Mouse (Mus musculus) adrenal gland, adult (tissue): Measurements from ENCODE around the gene Cox17.

Experiments used
- DNase-seq, 2 experiments: peaks; one replicate each; pipeline ENCODE4 v3.0.0; 2022 to 2023; ENCODE audit warnings: low spot score in 1 of 2; ENCODE audit not compliant: inconsistent age in 2 of 2

Cox17 gene

DNA sequence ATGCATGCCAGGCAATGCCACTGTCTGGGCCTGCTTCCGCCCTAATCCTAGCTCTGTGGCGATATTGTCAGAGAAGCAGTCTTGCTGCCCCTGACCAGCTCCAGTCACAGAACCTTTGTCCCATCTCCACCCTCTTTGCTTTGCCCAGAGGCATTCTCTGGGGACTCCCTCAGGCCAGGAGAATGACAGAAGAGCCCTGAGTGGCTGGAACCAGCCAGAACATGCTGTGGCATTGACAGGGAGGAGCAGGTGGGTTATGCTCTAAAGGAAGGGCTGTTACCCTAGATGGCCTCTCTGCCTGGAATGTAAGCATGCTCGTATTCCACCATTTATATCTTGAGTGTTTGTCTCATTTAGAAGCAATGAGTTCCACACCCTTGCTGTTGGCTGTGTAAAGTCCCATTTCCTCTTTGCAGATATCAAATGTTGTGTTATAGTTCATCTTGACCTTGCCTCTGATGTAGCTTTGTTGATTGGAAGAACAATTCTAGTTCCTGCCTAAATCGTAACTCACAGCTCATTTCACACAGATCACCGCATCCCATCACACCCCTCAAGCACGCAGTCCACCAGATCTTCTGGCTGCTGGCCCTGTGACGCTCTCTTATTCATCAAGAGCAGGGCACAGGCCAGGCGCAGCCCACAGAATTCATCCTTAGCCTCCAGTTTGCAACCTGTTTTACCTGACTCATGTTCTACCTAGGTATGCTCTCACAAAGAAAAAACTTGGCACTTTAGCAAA, 24.0 kb downstream of the Cox17 start:
- no peak for DNase-seq

DNA sequence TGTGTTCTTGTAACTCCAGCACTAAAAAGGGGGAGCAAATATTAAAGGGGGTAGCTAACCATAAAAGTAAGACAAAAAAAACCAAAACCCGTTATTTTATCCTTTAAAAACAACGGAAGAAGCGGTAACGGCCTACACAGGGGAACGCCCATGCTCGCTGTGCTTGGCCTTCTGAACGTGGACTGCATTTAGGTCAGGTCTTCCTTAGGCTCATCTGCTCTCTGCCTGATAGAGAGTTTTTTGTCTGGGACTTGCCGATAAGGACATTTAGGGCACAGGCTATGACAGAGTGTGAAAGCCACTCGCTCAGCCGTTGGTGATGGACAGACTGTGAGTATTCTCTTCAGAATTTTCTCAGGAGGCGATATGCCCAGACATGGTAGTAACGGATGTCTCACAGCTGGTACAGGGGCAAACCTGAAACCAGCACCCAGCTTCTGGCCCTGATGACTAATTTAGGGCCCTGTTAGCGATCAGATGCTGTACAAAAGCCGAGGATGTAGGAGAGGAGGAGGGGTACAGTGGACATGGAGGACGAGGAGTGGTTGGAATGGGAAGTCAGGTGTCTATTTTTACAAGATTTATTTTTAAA, 25.0 kb downstream of the Cox17 start:
- no peak for DNase-seq

DNA sequence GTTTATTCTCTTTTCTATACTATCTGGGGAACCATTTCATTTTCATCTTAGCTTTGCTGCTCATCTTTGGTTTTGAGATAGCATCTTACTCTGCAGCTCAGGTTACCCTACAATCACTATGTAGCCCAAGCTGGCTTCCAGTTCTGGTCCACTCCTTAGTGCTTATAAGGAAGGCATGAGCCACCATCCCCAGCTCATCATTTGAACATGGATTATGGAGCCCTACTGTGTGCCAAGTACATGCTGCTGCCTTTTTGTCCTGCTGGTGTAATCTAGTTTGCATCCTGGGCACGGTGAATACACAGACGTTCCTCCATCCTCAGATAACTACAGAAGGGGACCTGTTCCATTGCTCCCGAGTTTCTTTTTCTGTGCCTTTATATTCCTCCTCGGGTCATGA, 26.1 kb downstream of the Cox17 start:
- DNase-seq, result no peak

DNA sequence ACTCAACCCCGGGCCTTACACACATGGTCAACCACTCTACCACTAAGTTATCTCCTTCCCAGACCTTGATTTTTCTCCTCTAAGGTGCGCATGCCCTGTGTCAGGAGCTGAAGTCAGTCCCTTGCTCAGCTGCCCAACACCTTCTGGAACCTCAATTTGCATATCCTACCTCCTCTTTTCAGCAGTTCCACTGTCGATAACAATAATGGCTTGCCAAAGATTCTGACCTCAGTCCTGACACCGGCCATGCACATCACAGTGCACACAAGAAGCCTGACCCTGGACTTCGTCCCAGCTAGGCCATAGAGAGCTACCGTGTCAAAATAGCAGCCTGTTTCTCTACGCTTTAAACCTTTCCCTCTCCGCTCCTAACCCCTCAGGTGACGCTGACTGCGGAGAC, 26.6 kb downstream of the Cox17 start:
- DNase-seq, result no peak

DNA sequence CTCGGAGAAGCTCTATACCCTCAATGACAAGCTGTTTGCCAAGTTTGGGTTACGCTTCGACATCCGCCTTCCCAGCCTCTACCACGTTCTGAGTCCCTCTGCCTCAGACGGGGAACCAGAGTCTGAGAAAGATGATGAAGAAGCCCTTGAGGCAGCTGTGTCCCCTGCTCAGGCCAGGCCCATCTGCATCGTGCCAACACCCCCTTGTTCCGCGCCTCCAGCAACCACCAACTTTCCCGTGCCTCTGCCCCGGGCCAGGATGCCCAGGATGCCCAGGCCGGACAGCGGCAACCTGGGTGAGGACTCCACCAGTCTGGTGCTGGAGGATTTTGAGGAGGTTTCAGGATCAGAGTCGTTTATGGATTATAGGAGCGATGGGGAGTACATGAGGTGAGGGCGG, 27.1 kb downstream of the Cox17 start:
- no peak for DNase-seq

DNA sequence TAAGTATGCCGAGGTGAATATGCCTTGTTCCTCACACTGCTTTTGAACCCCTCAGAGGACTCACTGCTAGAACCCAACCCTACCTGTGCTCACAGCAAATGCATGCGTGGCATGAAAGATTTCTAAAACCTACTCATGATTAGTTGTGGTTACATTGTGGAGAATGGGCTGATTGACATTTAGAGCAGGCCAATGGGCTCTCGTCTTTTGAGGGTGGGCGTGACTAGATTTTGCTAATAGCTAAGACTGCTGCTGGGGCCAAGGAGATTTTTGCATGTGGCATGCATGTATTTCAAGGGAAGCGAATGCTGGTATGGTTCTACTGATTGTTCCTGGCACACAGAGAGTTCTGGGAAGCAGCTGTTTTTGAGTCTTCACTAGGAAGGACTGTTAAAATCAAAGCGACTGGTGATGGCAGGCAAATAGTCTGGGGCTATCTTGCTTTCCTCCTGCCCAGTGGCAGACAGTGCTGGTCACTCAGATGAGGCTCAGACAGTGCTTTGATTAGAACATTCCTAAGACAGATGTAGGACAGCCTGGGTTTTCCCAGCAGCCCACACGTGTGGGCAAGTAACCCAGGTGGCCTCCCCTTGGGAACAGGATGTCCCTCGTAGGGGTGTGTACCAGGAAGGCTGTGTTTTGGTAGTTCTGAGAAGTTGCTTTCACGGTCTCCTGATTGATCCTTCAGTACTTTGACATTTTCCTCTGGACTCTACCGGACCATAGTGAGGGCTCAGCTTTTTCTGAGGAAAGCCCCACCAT, 27.8 kb downstream of the Cox17 start:
- no peak for DNase-seq

DNA sequence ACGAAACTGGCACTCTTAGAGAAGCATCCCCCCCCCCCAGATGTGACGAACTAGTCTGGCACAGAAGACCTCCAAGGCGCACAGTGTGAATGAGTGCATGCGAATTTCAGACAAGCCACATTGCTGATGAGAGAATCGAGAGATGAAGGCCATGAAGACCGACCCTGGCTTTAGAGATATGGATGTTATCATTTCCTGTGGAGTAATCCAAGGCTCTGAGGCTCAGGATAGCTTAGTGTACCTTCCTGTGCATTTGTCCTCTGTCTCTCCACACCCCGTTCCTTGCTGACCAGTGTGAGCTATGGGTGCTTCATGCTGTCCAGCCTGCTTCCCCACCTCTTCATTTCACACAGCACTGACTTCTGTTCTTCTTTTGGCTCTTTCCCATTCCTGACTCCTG, 28.4 kb downstream of the Cox17 start:
- no peak for DNase-seq

DNA sequence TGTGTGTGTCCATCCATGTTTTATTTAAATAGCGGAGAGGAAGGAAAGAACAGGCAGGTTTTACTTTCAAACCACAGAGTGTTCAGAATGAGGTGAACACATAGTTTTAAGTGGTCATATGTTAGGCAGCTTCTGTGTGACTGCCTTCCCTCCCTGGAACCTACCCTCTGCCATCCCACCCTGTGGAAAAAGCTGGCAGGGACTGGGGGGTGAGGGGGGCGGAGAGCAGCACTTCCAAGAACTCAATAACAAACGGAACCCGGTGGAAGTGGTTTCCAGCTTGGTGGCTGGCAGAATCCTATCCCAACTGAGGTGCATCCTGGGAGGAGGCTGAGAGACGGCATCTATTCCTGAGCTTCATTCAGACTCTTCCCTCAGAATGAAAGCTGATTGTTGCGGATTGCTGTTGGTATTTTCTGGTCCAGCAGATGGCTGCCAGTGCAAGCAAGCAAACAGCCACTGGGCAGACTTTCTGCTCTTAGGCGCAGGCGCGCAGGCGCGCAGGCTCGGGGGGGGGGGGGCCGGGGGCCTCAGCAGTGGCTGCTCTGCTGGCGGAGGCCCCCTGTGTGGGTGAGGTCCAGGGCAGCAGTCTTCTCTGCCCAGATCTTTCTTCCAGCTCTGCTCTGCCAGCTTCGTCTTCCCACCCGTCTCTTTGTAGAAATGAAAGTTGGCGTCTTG, 29.5 kb downstream of the Cox17 start:
- peak; percentile 64 to 85 for DNase-seq

DNA sequence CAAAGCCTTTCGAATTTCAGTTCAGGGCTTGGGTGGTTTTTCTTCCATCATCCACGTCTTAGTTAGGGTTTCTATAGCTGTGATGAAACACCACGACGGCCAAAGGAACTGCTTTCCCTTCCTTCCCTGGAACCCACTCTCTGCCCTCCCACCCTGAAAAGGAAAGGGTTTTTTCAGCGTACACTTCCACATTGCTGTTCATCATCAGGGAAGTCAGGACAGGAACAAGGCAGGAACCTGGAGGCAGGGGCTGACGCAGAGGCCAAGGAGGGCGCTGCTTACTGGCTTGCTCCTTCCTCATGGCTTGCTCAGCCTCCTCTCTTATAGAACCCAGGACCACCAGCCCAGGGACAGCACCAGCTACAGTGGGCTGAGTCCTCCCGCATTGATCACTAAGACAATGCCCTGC, 30.1 kb downstream of the Cox17 start:
- no peak for DNase-seq

DNA sequence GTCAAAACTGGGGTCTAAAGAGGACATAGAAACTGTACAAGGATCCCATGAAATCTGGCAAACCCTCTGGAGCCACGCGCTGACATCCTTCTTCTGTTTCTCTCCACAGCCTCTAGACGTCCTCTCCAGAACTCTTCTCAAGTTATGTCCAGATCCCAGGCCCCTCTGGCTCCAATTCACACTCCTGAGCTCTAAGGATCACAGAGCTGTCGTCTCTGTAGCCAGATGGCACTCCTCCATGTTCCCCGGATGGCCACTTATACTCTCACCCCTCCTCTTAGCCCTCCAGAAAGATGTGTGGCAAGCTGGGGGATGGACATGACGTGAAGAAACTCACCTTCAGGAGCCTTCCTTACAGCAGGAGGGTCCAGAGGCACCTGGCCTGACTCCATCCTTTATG, 30.8 kb downstream of the Cox17 start:
- DNase-seq, result no peak

DNA sequence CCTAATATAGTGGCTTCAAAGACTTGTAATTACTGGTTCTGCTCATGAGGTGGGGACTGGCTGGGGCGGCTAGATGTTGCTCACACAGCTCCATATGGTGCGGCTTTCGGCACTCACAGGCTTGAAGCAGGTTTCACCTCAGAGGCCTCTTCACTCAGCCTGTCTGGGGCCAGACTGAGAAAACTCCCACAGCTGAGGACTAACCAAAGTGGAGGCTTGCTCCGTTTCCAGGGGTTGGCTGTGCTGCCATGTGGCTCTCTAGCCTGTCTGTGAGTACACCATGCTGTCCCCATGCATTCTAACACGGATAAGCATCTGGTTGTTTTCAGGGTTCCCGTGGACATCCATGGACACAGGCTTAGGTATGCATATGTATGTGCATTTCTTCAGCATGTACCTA, 31.8 kb downstream of the Cox17 start:
- DNase-seq, result no peak

DNA sequence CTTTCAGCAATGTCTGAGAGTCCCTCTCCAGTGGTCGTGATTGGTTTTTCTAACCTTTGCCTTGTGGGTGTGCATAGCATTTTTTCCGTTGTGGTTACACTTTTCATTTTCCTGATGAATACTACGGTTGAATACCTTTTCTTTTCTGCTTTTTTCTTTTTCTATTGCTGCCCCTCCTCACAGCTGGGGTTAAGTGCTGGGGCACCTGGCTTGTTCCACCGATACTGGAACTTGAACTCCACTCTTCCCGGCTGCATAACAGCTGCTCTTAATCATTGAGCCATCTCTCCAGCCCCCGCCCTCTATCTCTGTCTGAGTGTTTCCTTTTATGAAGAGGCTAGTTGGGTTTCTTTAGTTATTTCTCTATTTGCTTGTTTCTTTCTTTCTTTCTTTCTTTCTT, 32.3 kb downstream of the Cox17 start:
- DNase-seq, result no peak

DNA sequence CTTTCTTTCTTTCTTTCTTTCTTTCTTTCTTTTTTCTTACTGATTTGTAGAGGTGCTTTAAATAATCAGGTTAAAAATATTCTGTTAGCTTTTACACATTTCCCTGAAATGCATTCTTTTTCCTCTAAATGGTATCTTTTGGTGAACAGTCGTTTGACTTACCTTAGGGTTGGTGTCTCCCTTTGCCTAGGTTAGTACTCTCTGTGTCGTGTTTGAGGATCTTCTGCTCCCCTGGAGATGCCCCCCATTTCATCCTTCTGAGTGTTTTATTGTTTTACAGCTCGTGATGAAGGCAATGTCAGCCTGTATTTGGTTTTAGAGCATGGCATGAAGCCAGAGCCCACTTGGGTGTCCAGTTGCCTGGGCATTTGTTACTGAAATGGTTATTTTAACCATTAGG, 32.7 kb downstream of the Cox17 start:
- DNase-seq, result no peak

DNA sequence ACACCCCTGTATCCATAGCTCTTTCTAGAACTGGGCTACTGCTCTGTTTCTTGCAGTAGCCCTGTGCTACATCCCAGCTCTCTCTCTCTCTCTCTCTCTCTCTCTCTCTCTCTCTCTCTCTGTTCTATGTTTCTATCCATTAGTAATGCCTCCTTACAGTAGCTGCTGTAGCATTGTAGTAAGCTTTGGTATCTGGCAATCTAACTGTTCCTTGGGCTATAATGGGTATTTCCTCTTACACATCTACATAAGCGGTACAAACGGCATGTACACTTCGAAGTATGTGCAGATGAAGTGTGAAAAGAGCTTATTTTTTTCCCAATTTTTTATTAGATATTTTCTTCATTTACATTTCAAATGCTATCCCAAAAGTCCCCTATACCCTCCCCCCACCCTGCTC, 33.1 kb downstream of the Cox17 start:
- DNase-seq, result no peak

DNA sequence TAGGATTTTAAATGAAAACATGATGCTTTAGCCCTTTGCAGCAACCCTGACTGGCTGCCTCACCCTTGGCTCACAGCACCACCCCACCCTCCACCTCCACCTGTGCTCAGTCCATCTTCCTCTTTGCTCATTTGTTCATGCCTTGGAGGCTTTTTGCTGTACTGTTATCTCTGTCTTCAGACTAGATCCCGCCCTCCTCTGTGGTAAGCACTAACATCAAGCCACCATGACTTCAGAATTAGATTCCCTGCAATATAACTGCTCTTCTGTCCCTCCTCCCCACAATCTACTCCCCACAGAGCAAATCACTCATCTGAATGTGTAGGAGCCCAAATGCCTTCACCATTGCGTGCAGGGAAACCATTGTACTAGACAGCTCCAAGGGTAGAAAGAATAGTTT, 36.9 kb downstream of the Cox17 start:
- DNase-seq, result no peak

DNA sequence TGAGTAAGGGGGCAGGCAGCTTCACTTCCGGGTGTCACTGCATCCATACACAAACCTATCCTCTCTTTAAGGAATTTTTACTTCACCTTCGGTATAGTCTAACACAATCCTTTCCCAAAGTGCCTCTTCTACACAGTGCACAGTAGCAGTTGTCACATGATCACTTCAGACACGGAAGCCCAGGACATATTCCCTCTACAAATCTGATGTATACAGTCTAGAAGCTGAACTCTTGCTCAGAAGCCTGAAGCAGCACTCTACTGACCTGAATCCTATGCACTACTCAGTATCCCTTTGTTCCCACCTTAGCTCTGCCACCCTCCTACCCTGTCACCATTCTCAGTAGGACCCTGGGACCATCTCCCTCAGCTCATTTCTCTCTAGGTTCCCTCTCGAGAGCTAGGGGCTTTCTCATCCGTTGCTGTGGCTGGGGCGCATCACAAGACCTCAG, 38.4 kb downstream of the Cox17 start:
- no peak for DNase-seq

DNA sequence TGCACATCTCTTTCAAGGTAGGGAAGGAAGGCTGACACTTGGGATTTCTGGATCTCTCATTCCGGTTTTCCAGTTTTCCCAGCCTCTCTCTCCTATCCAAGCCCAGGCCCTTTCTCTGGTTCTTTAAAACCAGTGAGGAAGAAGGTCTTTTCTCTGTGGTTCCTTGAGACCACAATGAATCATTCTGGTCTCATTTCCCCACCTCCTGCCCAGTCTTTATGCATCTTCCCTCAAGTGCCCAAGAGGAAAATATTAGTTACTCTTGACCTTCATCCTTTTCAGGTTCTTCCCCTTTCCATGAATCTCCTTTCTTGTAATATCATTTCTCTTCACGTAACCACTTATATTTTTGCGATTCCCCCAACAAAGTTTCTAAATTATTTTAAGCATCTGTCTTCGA, 38.9 kb downstream of the Cox17 start:
- DNase-seq, result no peak

DNA sequence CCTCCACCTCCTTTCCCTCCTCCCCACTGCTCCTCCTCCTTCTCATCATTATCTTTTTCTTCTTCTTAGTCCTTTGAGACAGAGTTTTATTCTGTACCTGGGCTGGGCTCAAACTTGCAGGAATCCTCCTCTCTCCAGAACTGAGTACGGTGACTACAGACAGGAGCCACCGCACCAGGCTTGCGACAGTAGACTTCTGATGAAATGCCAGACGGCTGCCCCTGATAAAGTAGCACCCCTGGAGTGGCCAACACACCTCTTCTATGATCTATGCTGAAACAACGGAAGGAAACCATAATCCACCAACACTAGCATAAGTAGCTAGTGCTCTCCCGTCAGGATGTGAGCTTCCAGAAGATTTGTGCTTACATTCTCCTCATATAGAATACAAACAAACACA, 40.6 kb downstream of the Cox17 start:
- no peak for DNase-seq

DNA sequence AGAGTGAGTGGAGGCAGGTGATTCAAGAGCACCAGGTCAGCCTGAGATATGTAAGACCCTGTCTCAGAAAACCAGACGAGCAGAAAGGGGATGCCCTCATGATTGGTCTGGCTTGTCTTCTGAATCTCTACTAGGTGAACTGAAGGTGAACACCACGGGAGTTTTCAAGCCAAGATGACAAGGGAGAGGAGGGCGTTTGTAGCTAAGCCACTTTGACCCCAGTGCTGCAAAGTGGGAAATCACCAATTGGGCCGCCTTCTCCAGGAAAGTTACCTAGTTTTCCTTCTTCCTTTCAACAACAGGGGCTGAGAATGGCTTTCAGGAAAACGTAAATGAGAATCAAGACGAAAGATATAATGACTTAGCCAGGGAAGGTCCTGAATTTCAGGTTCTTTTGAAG, 42.0 kb downstream of the Cox17 start:
- DNase-seq, result no peak

DNA sequence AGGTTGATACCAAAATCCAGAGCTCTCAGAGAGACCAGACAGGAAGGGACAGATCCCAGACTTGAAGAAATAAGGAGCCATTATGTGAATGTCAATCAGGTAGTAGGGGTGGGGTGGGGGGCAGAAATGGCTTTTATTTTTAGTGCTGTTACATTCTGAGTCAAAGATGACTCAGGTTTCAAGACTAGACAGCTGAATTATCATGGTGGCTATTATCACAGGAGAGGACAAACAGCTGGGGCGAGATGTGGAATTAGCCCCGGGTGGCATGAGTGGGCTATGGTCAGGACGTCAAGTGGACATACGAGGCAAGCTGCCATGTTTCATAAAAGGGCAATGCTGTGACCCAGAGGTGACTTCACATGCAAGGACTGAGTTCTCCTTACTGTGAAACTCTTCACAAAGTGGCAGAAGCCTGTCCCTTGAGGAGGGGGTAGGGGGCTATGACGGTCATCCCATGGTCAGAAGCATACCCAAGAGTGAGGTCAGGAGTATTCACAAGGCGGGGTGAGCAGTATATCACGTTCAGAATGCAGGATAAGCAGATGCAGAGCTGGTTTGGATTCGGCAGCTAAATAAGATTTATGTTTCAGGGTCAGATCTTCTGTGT, 42.6 kb downstream of the Cox17 start:
- peak; percentile 41 to 81 for DNase-seq

DNA sequence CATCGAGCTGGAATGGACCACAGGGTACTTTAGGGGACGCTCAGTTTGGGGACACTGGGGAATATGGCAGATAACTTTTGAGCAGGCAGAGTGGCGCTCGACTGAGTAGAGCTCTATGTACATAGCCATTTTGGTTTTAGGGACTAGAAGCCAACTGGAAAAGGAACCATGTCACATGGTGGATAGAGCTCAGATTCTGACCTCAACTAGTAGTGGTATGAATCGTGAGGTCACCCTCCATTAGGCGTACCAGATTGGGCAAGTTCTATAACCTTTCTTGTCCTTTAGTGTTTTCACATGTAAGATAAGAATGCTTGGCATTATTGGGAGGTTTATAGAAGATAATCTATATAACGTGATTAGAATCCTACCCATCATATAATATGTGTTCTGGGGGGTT, 43.5 kb downstream of the Cox17 start:
- DNase-seq, result no peak
